Mouse (Mus musculus) ES-E14 (cell line): ENCODE measurements around the gene Ptprg. TPM values are rescaled to one million over a fixed set of nuclear protein-coding genes. Genes with fewer than 3 reads are reported as not detected.

Source experiments
- total RNA-seq: library from RNA; depleted of rRNA; stranded (reverse); fragments of 300-350 nt; gene quantifications from 2 replicates; pipeline ENCODE4 v1.2.3, GENCODE M21; 2012; rRNA removed

Ptprg gene
- total RNA-seq, 1 experiment, result 59.8 TPM

Other genes starting within 250 kb of the Ptprg start
- gene Gm3839, start 196.8 kb upstream of the Ptprg start, total RNA-seq, result 0.85 and 0.94 TPM in 2 replicates